Mouse (Mus musculus): ENCODE results near the gene Selenof.

GRCm38 (mm10) chr3:144553942-144554341 lies 16.2 kb upstream of the Selenof start:
- TF ChIP-seq USF1 (IDR thresholded peaks at IDR 0.05; ENCODE audit: low read depth) (no peak), TCF12 (IDR thresholded peaks at IDR 0.05; ENCODE audit: insufficient read depth, poor library complexity, severe bottlenecking) (no peak), POLR2A (IDR thresholded peaks at IDR 0.05; ENCODE audit: insufficient read length, low read depth) (no peak), MYOG (IDR thresholded peaks at IDR 0.05; ENCODE audit: control insufficient read depth in 1 of 3, insufficient read depth in 1 of 3, insufficient read length in 2 of 3, low read depth in 2 of 3) (no peak), MAX (IDR thresholded peaks at IDR 0.05; ENCODE audit: low read depth) (no peak), TCF3 (IDR thresholded peaks at IDR 0.05; ENCODE audit: insufficient read length, low read depth) (no peak), REST (IDR thresholded peaks at IDR 0.05; ENCODE audit: insufficient read depth, insufficient read length) (no peak), SRF (IDR thresholded peaks at IDR 0.05; ENCODE audit: control insufficient read depth, insufficient read length, low read depth) (no peak)
